Mouse (Mus musculus): Measurements from ENCODE around the gene Fam198b. TPM values are rescaled to one million over a fixed set of nuclear protein-coding genes. Genes with fewer than 3 reads are reported as not detected.

The Fam198b gene
- polyA plus RNA-seq, 1 experiment from 2014 or later, result 1.4 TPM

Other genes with a start within 250 kb of the Fam198b start
- 0.16 and 0.41 TPM in 2 replicates for gene Rxfp1, start 146.7 kb upstream of the Fam198b start, polyA plus RNA-seq (2015; fragmentation: Nextera tagmentation; extraction: Ambion mirVana)
- gene Tmem144, start 31.8 kb upstream of the Fam198b start, polyA plus RNA-seq (2015; fragmentation: Nextera tagmentation; extraction: Ambion mirVana), result 1.9 and 2.0 TPM in 2 replicates

Data from forebrain, embryonic 16.5 days (tissue).